Mouse (Mus musculus) neural tube, embryonic 12.5 days (tissue): Measurements from ENCODE around the gene Mpig6b. TPM values are rescaled to one million over a fixed set of nuclear protein-coding genes. Genes with fewer than 3 reads are reported as not detected.

ENCODE experiments used
- ATAC-seq: fragments of 200-750 bp; cut with Nextera tagmentation; 2 replicates; pipeline ENCODE4 v1.8.0; 2017; ENCODE audit warnings: low read depth, mild to moderate bottlenecking, moderate TSS enrichment, moderate library complexity; ENCODE audit not compliant: low FRiP score
- H3K27ac ChIP-seq: fragments of 300-500 bp; sonication (generic); 2 replicates; pipeline ENCODE4 v1.5.1; 2016
- H3K27me3 ChIP-seq: fragments of 300-500 bp; sonication (generic); replicated peaks from 2 replicates; pipeline ENCODE4 v1.6.1; 2016; ENCODE audit warnings: mild to moderate bottlenecking
- H3K36me3 ChIP-seq: fragments of 300-500 bp; sonication (generic); 2 replicates; pipeline ENCODE4 v1.6.1; 2016; ENCODE audit warnings: mild to moderate bottlenecking
- H3K4me1 ChIP-seq: fragments of 300-500 bp; sonication (generic); 2 replicates; pipeline ENCODE4 v1.6.1; 2016
- H3K4me2 ChIP-seq: fragments of 300-500 bp; sonication (generic); replicated peaks from 2 replicates; pipeline ENCODE4 v1.6.1; 2016; ENCODE audit warnings: mild to moderate bottlenecking
- H3K4me3 ChIP-seq: fragments of 300-500 bp; sonication (generic); 2 replicates; pipeline ENCODE4 v1.5.1; 2016
- H3K9ac ChIP-seq: fragments of 300-500 bp; sonication (generic); 2 replicates; pipeline ENCODE4 v1.6.1; 2016; ENCODE audit warnings: mild to moderate bottlenecking
- H3K9me3 ChIP-seq: fragments of 300-500 bp; sonication (generic); 2 replicates; pipeline ENCODE4 v1.6.1; 2016; ENCODE audit warnings: mild to moderate bottlenecking
- WGBS: fragments of 180-500 bp; shearing (Covaris S2); methylation state at CpG from one replicate; pipeline ENCODE4 v1.1.7; 2016; 5-methylcytosine and 5-hydroxymethylcytosine counted together
- polyA plus RNA-seq: library from polyadenylated mRNA; unstranded; fragments of >200 nt; fragmentation: Nextera tagmentation; extraction: Ambion mirVana; gene quantifications from 2 replicates; pipeline ENCODE4 v1.2.1, GENCODE M21; 2016

Mpig6b gene
- polyA plus RNA-seq, result 0.81 and 0.88 TPM in 2 replicates

- peak within 1 kb of the TSS; percentile 40; the same call in 1 of the 2 replicates for H3K9ac ChIP-seq
- no peak for ATAC-seq
- 49% methylated on average over 10 of the region's 10 CpGs for WGBS
- no peak within 1 kb of the TSS for H3K27ac ChIP-seq
- peaks cover 21% of the 10 kb centered on the region for H3K36me3 ChIP-seq
- peaks cover 26% of the 10 kb centered on the region for H3K27me3 ChIP-seq
- H3K4me3 ChIP-seq, result peak within 1 kb of the TSS; percentile 26
- H3K4me1 ChIP-seq, result peaks cover 16% of the 10 kb centered on the region
- peak within 1 kb of the TSS; percentile 61 for H3K4me2 ChIP-seq
- H3K9me3 ChIP-seq, result no peaks in the 10 kb centered on the region
Observed at GRCm38 (mm10) chr17:35066084-35066483, at the start of gene Mpig6b. Gene Mpig6b, minus strand, starts transcription at chr17:35066184.

DNA sequence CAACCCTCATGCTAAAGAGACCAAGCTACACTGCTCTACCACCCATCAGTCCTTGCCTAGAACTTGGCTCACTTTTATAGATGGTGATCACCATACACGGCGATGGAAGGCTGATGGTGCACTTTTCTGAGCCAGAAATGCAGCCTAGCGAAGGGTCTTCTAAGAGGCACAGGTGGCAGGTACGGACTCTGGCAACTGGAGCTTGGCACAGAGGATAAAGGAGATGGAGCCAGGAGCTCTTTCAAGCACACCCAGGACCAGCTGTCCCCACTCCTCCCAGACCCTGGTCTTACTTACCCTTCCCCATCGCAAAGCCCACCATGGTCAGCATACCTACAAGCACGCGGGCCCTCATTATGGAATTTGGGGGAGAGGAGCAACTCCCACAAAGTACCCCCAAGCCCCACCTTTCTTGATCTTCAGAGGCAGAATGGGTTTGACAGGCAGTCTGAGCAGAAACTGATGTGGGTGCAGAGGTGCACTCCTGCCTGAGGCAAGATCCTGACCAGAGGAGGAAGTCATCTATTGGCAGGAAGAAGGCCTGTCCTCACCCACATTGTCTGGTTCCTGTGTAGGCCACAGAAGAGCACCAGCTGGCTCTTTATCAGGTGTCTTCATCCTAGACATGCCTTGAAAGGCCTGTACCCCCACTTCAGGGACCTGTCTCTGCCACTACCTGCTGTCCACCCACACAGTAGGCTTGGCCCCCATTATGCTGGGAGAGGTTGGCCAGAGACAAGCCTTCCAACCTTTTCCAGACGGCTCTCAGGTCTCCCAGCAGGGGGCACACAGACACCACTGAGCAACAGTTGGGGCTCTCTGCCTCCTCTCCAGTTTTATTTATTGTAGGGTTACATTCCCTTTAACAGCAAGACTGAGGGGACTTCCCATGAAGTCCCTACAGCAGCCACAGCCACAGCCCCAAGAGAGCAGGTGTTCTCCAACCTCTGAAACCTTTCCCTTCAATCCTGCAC is 49.3 kb upstream of the Mpig6b start, which contains the start of gene Ly6g5b:
TSS of gene Ly6g5b (minus strand) at position 383 of the 974 bp plus-strand sequence.
- no peak within 1 kb of the TSS for H3K4me3 ChIP-seq
- no peaks in the 10 kb centered on the region for H3K9me3 ChIP-seq
- H3K4me1 ChIP-seq, result peaks cover 7% of the 10 kb centered on the region
- H3K27me3 ChIP-seq, result no peaks in the 10 kb centered on the region
- ATAC-seq, result no peak
- H3K36me3 ChIP-seq, result peaks cover 49% of the 10 kb centered on the region
- WGBS, result 86% methylated on average over 8 of the region's 8 CpGs
- no peak within 1 kb of the TSS for H3K9ac ChIP-seq
- H3K27ac ChIP-seq, result no peak within 1 kb of the TSS
- no peak within 1 kb of the TSS for H3K4me2 ChIP-seq

- Histone ChIP-seq H3K36me3 (peaks cover 29% of the 10 kb centered on the region), H3K27me3 (no peaks in the 10 kb centered on the region), H3K9me3 (no peaks in the 10 kb centered on the region), H3K4me1 (no peaks in the 10 kb centered on the region; the same call in 1 of the 2 replicates), H3K27ac (no peak overlapping the region), H3K4me2 (no peak overlapping the region), H3K9ac (no peak overlapping the region), H3K4me3 (no peak overlapping the region)
- no peak for ATAC-seq
- 76% methylated on average over 9 of the region's 9 CpGs for WGBS
Observed at GRCm38 (mm10) chr17:35111774-35112173, 45.8 kb upstream of the Mpig6b start.

DNA sequence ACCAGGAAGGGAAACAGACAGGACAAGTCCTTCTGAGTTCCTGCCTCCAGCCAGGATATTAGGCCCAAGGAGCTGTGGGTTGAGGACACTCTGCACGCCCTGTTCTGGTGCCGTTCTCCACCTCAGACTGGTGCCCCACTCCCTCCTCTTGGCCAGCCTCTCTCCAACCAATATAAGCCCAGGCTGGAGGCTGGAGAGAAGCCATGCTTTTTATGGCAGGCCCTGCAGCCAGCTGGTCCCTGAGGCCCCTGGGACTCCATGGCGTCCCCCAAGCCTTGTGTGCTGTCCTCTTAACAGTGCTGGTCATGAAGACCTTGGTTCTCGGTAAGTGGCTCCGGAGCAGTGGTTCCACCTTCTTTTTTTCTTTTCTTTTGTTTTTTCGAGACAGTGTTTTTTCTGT is 42.1 kb upstream of the Mpig6b start, which contains the start of gene Ly6g5c:
TSS of gene Ly6g5c (plus strand) at position 183 of the 400 bp plus-strand sequence.
- Histone ChIP-seq H3K36me3 (peaks cover 7% of the 10 kb centered on the region), H3K27ac (no peak within 1 kb of the TSS), H3K9ac (no peak within 1 kb of the TSS), H3K9me3 (no peaks in the 10 kb centered on the region), H3K27me3 (no peaks in the 10 kb centered on the region), H3K4me1 (no peaks in the 10 kb centered on the region; the same call in 1 of the 2 replicates), H3K4me2 (no peak within 1 kb of the TSS), H3K4me3 (no peak within 1 kb of the TSS)
- ATAC-seq, result no peak
- 80% methylated on average over 6 of the region's 6 CpGs for WGBS

DNA sequence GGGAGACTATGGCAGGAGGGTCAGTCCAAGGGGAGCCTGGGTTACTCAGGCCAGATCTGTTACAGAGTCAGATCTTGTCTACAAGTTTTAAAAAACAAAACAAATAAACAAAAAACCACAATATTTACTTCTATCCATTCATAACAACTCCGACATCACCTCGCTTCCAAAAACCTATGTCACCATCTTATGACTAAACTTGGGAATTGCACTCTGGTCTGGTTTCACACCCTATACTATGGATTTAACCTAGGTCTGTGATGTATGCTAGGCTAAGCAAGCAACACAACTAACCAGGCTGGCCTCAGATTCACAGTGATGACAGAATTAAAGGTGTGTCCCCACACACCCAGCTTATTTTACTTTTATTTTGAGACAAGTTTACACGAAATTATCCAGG is 40.5 kb upstream of the Mpig6b start:
- Histone ChIP-seq H3K9me3 (no peaks in the 10 kb centered on the region), H3K4me1 (no peaks in the 10 kb centered on the region), H3K27ac (no peak overlapping the region), H3K9ac (peak overlapping the region; percentile 13; the same call in 1 of the 2 replicates), H3K27me3 (no peaks in the 10 kb centered on the region), H3K4me2 (no peak overlapping the region), H3K36me3 (peaks cover 23% of the 10 kb centered on the region), H3K4me3 (no peak overlapping the region)
- ATAC-seq, result no peak
- 79% methylated on average over 3 of the region's 3 CpGs for WGBS

- H3K9me3 ChIP-seq, result no peaks in the 10 kb centered on the region
- no peak for ATAC-seq
- peaks cover 30% of the 10 kb centered on the region for H3K36me3 ChIP-seq
- no peaks in the 10 kb centered on the region for H3K4me1 ChIP-seq
- peak overlapping the region; percentile 13; the same call in 1 of the 2 replicates for H3K9ac ChIP-seq
- no peak overlapping the region; the same call in 1 of the 2 replicates for H3K4me2 ChIP-seq
- H3K4me3 ChIP-seq, result no peak overlapping the region
- WGBS, result 28% methylated on average over 13 of the region's 13 CpGs
- H3K27me3 ChIP-seq, result no peaks in the 10 kb centered on the region
- no peak overlapping the region for H3K27ac ChIP-seq
Observed at GRCm38 (mm10) chr17:35105740-35106389, 39.9 kb upstream of the Mpig6b start.

DNA sequence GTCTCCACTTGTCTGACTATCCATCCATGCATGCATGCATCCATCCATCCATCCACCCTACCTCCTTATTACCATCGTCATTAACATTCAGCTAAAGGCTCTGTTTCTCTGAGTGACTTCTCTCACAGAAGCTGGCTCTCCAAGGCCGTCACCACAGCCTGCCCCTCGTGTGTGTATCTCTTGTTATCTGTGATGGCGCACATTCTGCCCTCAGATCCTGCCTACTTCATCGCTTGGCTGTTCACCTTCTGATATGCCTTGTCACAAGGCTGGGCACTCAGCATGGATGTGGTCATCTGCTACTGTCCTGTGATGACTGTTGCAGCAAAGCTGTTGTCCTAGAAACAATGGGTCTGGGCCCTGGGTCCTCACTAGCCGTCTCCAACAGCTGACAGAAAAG is 38.8 kb upstream of the Mpig6b start:
- ATAC-seq, result no peak
- Histone ChIP-seq H3K27ac (no peak overlapping the region), H3K4me2 (no peak overlapping the region), H3K27me3 (no peaks in the 10 kb centered on the region), H3K36me3 (peaks cover 41% of the 10 kb centered on the region), H3K4me1 (no peaks in the 10 kb centered on the region), H3K4me3 (no peak overlapping the region), H3K9ac (0 out of 2 replicates have a peak overlapping the region, but pooled peaks have one; percentile 21), H3K9me3 (no peaks in the 10 kb centered on the region)
- 78% methylated on average over 6 of the region's 6 CpGs for WGBS

GRCm38 (mm10) chr17:35104079-35104478 is 38.1 kb upstream of the Mpig6b start:
- H3K36me3 ChIP-seq, result peaks cover 47% of the 10 kb centered on the region
- ATAC-seq, result no peak
- no peaks in the 10 kb centered on the region for H3K9me3 ChIP-seq
- H3K27ac ChIP-seq, result no peak overlapping the region
- H3K4me1 ChIP-seq, result no peaks in the 10 kb centered on the region
- H3K27me3 ChIP-seq, result no peaks in the 10 kb centered on the region
- H3K4me2 ChIP-seq, result no peak overlapping the region
- 88% methylated on average over 7 of the region's 7 CpGs for WGBS
- H3K9ac ChIP-seq, result no peak overlapping the region
- no peak overlapping the region for H3K4me3 ChIP-seq

- H3K9me3 ChIP-seq, result no peaks in the 10 kb centered on the region
- H3K27ac ChIP-seq, result no peak overlapping the region
- no peak for ATAC-seq
- WGBS, result 75% methylated on average over 6 of the region's 6 CpGs
- no peak overlapping the region for H3K4me3 ChIP-seq
- no peak overlapping the region for H3K4me2 ChIP-seq
- H3K4me1 ChIP-seq, result no peaks in the 10 kb centered on the region
- no peak overlapping the region for H3K9ac ChIP-seq
- H3K36me3 ChIP-seq, result peaks cover 56% of the 10 kb centered on the region
- no peaks in the 10 kb centered on the region for H3K27me3 ChIP-seq
Observed at GRCm38 (mm10) chr17:35103221-35103690, 37.3 kb upstream of the Mpig6b start.

GRCm38 (mm10) chr17:35102299-35102698 is 36.3 kb upstream of the Mpig6b start:
- Histone ChIP-seq H3K9me3 (no peaks in the 10 kb centered on the region), H3K27me3 (no peaks in the 10 kb centered on the region), H3K4me2 (no peak overlapping the region), H3K4me3 (peak overlapping the region; percentile 5; the same call in 1 of the 2 replicates), H3K36me3 (peaks cover 61% of the 10 kb centered on the region), H3K27ac (no peak overlapping the region), H3K9ac (no peak overlapping the region), H3K4me1 (no peaks in the 10 kb centered on the region)
- ATAC-seq, result no peak
- 80% methylated on average over 8 of the region's 8 CpGs for WGBS

DNA sequence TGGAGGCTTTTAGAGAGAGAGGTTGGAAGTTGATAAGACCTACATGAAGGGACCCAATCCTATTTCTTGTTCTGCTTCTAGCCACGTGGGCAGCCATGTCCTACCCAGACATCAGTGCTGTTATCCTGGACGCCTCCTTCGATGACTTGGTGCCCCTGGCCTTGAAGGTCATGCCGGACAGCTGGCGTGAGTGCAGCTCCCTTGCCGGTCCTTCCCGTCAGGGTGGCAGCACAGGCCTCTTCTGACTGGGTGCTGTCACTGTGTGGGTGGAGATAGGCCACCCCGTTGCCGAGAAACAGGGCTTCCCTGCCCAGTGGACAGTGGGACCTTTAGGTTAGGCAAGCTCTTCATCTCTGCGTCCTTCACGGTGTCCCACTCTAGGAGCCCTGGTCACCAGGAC is 35.2 kb upstream of the Mpig6b start:
- Histone ChIP-seq H3K4me2 (no peak overlapping the region), H3K9me3 (no peaks in the 10 kb centered on the region), H3K36me3 (peaks cover 72% of the 10 kb centered on the region), H3K27ac (no peak overlapping the region), H3K4me1 (no peaks in the 10 kb centered on the region), H3K9ac (no peak overlapping the region), H3K27me3 (no peaks in the 10 kb centered on the region), H3K4me3 (no peak overlapping the region)
- 92% methylated on average over 11 of the region's 11 CpGs for WGBS
- ATAC-seq, result no peak

DNA sequence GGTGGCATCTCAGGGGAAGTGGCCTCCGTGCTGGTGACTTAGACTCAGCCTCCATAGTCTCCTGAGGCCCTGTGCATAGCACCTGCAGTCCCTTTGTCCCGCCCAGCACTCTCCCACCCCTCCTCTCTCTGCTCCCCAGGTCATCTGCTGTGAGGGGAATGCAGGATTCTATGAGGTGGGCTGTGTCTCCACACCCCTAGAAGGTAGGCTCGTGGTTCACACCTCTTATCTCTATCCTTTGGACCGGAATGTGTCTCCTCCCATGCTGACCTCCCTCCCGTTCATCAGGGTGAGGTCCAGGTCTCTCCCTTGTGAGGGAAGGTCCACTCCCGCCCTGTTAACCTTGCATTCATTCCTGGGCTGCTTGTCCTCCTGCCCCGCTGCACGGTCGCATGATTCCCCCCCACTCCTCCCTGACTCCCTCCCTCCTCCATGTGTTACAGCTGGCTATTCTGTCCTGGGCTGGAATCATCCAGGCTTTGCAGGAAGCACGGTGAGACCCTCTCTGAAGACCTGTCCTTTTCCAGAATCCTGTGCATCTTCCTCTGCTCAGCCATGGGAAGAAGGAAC is 34.3 kb upstream of the Mpig6b start:
- Histone ChIP-seq H3K27ac (no peak overlapping the region), H3K4me3 (no peak overlapping the region), H3K36me3 (peaks cover 79% of the 10 kb centered on the region), H3K4me2 (no peak overlapping the region), H3K9ac (no peak overlapping the region), H3K9me3 (no peaks in the 10 kb centered on the region), H3K4me1 (no peaks in the 10 kb centered on the region), H3K27me3 (no peaks in the 10 kb centered on the region)
- WGBS, result 82% methylated on average over 10 of the region's 10 CpGs
- no peak for ATAC-seq
